Mouse (Mus musculus): Measurements from ENCODE around the gene Tgfb1i1. TPM values are rescaled to one million over a fixed set of nuclear protein-coding genes. Genes with fewer than 3 reads are reported as not detected.

The Tgfb1i1 gene
- 2.2 TPM in 1 of 2 replicates, not detected in the other for total RNA-seq (2014; fragmentation: Nextera tagmentation)
- 0.27 and 1.3 TPM in 2 replicates for total RNA-seq (2017)

DNA sequence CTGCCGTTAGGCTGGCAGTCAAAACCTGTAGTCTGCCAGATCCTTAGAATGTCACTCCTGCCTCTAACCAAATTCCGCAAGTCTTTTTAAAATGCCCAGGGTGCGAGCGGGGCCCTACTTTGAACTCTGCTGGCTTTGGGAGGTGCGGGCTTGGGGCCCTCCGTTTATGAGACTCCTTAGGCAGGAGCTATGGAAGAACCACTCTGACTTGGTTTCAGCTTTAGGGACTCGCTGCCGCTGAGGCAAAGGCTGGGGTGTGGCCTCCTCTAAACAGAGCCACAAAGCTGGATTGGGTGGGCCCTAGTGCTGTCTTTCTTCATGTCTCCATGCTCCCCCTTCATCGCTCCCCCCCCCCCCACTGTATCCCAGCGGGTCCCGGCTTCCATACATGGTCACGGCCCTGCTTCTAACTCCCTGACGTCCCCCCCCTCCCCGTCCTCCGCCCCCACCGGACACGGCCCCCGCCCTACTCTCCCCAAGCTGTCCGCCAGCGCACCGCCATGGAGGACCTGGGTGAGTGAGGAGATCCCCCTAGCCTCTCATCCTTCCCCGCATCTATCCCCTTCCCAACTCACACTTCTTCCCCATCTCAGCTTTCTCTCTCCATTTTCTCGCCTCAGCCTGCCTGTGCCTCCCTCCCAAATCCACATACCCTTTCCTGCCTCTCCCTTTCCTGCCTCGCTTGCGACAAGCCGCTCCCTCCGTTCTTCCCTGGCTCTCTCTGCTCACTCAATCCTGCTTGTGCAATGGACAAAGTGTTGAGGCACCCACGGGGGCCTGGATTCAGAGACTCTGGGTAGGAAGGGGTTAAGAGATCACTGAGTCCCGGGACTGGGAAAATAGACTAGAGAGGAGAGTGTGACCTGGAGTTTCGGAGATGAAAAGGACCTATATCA lies at the start of gene Tgfb1i1:
TSS of gene Tgfb1i1 (plus strand) at position 317 of the 896 bp plus-strand sequence.
- peak; percentile 14 for ATAC-seq (replicated peaks; ENCODE audit: low FRiP score, low TSS enrichment, poor library complexity, severe bottlenecking)

DNA sequence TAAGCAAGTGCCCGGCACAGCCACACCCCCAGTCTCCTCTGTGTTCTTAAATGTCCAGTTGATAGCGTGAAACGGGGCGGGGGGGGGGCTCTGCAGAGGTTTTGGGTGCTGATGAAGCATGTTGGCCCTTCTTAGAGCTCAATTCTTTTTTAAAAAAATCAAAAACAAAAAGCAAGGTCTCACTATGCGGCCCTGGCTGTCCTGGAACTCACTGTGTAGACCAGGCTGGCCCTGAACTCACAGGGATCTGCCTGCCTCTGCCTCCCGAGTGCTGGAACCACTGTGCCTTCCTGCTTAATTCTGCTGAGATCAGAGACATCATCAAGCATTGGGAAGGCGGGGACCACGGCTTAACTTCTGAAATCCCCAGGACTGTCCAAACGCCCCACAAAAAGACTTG lies 45.0 kb upstream of the Tgfb1i1 start:
- ATAC-seq (replicated peaks; ENCODE audit: low FRiP score, low TSS enrichment, poor library complexity, severe bottlenecking): no peak

- no peak for ATAC-seq (replicated peaks; ENCODE audit: low FRiP score, low TSS enrichment, poor library complexity, severe bottlenecking)
Measured at GRCm38 (mm10) chr7:128203071-128203470, 43.5 kb upstream of the Tgfb1i1 start.

- ATAC-seq (replicated peaks; ENCODE audit: low FRiP score, low TSS enrichment, poor library complexity, severe bottlenecking): no peak
Measured at GRCm38 (mm10) chr7:128204179-128204578, 42.4 kb upstream of the Tgfb1i1 start.

DNA sequence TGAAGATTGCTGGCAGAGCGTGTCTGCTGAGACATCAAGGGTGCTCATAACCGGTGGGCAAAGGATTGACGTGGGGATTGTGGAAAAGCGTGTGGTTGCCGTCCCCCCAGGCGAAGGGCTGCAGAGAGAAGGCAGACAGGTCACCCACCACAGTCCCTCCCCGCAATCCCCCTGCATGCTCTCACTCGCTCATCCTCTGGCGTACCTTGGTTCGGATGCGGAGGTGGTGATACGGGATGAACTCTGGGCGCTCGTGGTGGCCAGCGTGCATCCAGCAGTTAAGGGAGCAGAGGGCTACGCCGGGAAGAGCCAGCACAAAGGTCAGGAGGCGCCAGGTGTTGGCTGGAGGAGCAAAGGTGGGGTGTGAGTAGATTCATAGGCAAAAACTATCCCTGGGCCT lies 40.9 kb upstream of the Tgfb1i1 start:
- ATAC-seq (replicated peaks; ENCODE audit: low FRiP score, low TSS enrichment, poor library complexity, severe bottlenecking): no peak

DNA sequence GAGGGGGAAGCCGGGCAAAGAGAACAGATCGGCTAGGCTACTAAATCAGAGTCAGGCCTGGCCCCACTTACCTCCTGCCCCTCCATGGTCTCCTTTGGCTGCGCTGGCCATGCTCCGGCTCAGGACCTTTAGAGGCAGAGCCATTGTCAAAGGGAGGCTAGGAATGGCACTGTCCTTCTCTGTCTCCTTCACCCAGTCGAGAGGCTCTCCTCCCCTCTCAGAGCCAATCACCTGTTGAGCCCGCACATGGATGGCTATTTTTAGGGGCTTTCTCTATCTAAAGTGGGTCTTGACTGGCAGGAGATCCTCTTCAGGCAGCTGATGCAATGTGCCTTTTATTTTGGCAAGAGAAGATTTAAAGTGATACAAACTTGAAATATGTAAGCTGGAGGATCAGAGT lies 40.5 kb upstream of the Tgfb1i1 start, which contains the start of gene Cox6a2:
TSS of gene Cox6a2 (minus strand) at position 236 of the 400 bp plus-strand sequence.
- no peak for ATAC-seq (replicated peaks; ENCODE audit: low FRiP score, low TSS enrichment, poor library complexity, severe bottlenecking)

- ATAC-seq (replicated peaks; ENCODE audit: low FRiP score, low TSS enrichment, poor library complexity, severe bottlenecking): peak; percentile 52; the same call in 1 of the 2 replicates
Measured at GRCm38 (mm10) chr7:128208187-128208586, 38.4 kb upstream of the Tgfb1i1 start.

GRCm38 (mm10) chr7:128209826-128210225 lies 36.8 kb upstream of the Tgfb1i1 start:
- no peak for ATAC-seq (replicated peaks; ENCODE audit: low FRiP score, low TSS enrichment, poor library complexity, severe bottlenecking)

GRCm38 (mm10) chr7:128219952-128220351 lies 26.7 kb upstream of the Tgfb1i1 start:
- no peak for ATAC-seq (replicated peaks; ENCODE audit: low FRiP score, low TSS enrichment, poor library complexity, severe bottlenecking)

DNA sequence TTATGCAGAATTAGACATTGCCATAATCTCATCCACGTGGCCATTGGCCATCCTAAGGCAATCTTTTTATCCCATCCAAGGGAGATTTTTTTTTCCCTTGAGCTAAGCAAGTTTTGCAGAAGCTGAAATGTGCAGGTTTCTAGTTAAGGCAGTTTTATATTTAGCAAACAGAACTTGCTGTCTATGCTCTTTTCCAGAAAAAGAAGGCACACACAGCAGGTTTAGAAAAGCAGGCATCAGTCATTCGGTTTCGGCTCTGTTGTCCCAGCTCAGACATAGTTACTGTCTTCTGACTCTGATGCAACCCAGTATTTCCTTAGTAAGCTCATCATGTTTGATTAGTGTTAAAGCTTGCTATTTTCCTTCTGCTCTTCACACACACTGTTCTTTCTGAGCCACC lies 25.7 kb upstream of the Tgfb1i1 start:
- no peak for ATAC-seq (replicated peaks; ENCODE audit: low FRiP score, low TSS enrichment, poor library complexity, severe bottlenecking)

DNA sequence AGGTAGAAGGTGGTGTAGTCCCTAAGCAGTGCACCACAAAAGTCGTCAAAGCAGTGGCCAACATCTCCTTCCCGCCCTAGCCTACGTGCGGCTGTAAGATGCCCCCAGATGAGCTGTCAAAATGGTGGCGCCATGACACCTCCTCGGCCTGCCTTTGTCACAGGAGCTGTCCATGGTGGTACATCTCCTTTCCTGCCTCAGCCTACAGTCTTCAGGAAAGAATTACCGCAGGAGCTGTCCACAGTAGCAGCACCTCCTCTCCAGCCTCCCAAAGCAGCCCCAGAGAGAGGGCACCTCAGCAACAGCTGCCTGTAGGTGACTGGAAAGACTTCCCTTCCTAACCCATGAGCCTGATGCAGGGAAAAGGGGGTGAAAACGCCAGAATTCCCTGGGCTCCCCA lies 14.9 kb upstream of the Tgfb1i1 start:
- peak; percentile 69; the same call in 1 of the 2 replicates for ATAC-seq (replicated peaks; ENCODE audit: low FRiP score, low TSS enrichment, poor library complexity, severe bottlenecking)

- no peak for ATAC-seq (replicated peaks; ENCODE audit: low FRiP score, low TSS enrichment, poor library complexity, severe bottlenecking)
Measured at GRCm38 (mm10) chr7:128234796-128235195, 11.8 kb upstream of the Tgfb1i1 start.

- no peak for ATAC-seq (replicated peaks; ENCODE audit: low FRiP score, low TSS enrichment, poor library complexity, severe bottlenecking)
Measured at GRCm38 (mm10) chr7:128235481-128235880, 11.1 kb upstream of the Tgfb1i1 start.

GRCm38 (mm10) chr7:128236426-128236825 lies 10.2 kb upstream of the Tgfb1i1 start:
- ATAC-seq (replicated peaks; ENCODE audit: low FRiP score, low TSS enrichment, poor library complexity, severe bottlenecking): no peak

- peak; percentile 31 for ATAC-seq (replicated peaks; ENCODE audit: low FRiP score, low TSS enrichment, poor library complexity, severe bottlenecking)
Measured at GRCm38 (mm10) chr7:128236856-128237592, 9.6 kb upstream of the Tgfb1i1 start, which contains the start of gene Armc5. Gene Armc5, plus strand, starts transcription at chr7:128237342.

DNA sequence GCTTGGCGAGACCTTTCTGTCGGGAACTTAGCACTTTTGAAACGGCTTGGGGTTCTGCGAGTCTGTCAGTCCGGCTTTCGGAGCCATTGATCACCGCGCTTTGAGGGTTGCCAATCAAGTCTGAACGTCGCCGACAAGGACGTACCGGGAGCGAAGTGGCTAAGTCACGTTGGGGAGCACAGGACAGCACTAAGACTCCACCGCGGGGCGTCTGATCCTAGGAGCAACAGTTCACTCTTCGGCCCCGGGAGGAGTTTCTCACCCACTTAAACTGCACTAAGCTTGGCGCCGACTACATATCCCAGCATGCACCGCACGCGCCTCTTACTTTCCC lies 9.1 kb upstream of the Tgfb1i1 start:
- ATAC-seq (replicated peaks; ENCODE audit: low FRiP score, low TSS enrichment, poor library complexity, severe bottlenecking): no peak

DNA sequence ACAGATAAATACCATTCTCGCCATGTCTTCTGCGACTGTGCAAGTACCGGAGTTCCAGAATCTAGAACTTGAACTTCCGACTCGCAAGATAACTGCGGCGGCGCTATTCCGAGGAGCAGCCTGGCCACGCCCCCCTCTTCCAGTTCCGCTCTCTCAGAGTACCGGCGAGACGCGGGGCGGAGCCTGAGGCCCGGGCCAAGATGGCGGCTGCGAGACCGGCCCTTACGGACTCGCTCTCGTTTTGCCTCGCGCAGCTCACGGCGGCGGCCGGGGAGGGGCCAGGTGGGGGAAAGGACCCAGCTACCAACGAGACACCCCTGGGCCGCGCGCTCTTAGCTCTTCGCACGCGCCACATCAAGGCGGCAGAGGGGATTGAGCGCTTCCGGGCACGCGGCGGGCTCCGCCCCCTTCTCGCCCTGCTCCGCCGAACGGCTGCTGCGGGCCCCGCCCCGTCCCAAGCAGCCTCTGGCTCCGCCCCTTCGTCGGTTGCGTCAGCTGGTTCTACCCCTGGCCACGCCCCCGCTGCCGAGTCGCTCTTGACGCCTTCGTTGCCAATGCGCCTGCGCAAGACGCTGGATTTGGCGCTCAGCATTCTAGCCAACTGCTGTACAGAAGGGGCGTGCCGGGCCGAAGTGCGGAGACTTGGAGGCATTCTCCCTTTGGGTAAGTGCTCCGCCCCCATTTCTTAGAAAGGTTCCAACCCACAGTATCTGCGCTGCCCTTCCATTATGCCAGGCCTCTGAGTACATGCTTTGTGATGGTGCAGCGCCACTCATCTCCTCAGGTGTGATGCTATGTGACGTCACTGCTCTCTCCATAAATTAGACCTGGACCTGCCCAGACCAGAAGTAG lies 8.5 kb upstream of the Tgfb1i1 start, which contains the start of gene 9130023H24Rik:
TSS of gene 9130023H24Rik (minus strand) at position 105 of the 852 bp plus-strand sequence.
- ATAC-seq (replicated peaks; ENCODE audit: low FRiP score, low TSS enrichment, poor library complexity, severe bottlenecking): peak; percentile 86

GRCm38 (mm10) chr7:128238991-128239390 lies 7.6 kb upstream of the Tgfb1i1 start:
- no peak for ATAC-seq (replicated peaks; ENCODE audit: low FRiP score, low TSS enrichment, poor library complexity, severe bottlenecking)

DNA sequence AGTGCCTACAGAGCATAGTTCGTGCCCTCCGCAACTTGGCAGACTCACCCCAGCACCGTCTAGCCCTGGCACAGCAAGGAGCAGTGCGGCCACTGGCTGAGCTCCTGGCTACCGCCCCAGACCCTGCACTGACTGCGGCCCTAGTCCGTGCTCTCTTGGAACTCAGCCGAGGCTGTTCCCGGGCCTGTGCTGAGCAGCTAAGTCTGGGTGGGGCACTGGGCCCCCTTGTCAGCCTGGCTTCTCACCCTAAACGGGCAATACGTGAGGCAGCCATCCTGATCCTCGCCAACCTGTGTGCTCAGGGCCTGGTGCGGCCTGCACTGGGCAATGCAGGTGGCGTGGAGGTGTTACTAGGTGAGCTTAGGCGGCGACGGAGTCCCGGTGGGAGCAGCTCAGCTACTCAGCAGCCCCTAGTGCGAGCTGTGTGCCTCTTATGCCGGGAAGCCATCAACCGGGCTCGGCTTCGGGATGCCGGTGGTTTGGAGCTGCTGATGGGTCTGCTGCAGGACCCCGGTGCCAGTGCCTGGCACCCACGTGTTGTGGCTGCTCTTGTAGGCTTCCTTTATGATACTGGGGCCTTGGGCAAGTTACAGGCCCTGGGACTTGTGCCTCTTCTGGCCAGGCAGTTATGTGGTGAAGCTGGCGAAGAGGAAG lies 6.4 kb upstream of the Tgfb1i1 start:
- no peak for ATAC-seq (replicated peaks; ENCODE audit: low FRiP score, low TSS enrichment, poor library complexity, severe bottlenecking)

All from megakaryocyte-erythroid progenitor cell, adult 5-6 weeks (primary cell).